Mouse (Mus musculus) midbrain, embryonic 14.5 days (tissue): Measurements from ENCODE around the gene 4930503B20Rik. TPM values are rescaled to one million over a fixed set of nuclear protein-coding genes. Genes with fewer than 3 reads are reported as not detected.

Source experiments
- ATAC-seq: fragments of 200-750 bp; cut with Nextera tagmentation; 2 replicates; pipeline ENCODE4 v1.8.0; 2017; ENCODE audit warnings: moderate number of reproducible peaks, moderate library complexity; ENCODE audit not compliant: low FRiP score, low TSS enrichment
- DNase-seq: peaks from one replicate; pipeline ENCODE4 v3.0.0-alpha.2; 2015
- H3K27ac ChIP-seq: fragments of 300-500 bp; sonication (generic); replicated peaks from 2 replicates; pipeline ENCODE4 v1.5.1; 2014; ENCODE audit warnings: mild to moderate bottlenecking, low read depth, low read length, moderate library complexity
- H3K27me3 ChIP-seq: fragments of 300-500 bp; sonication (generic); 2 replicates; pipeline ENCODE4 v1.6.1; 2014; ENCODE audit warnings: low read length, control low read depth, mixed read lengths; ENCODE audit not compliant: control insufficient read depth, insufficient read depth
- H3K36me3 ChIP-seq: fragments of 300-500 bp; sonication (generic); 2 replicates; pipeline ENCODE4 v1.6.1; 2014; ENCODE audit warnings: low read length, control low read depth; ENCODE audit not compliant: control insufficient read depth, insufficient read depth
- H3K4me1 ChIP-seq: fragments of 300-500 bp; sonication (generic); 2 replicates; pipeline ENCODE4 v1.6.1; 2014; ENCODE audit warnings: mild to moderate bottlenecking, antibody characterized with exemption, low read length, control low read depth; ENCODE audit not compliant: control insufficient read depth, insufficient read depth
- H3K4me2 ChIP-seq: fragments of 300-500 bp; sonication (generic); 2 replicates; pipeline ENCODE4 v1.6.1; 2014; ENCODE audit warnings: mild to moderate bottlenecking, low read length, moderate library complexity
- H3K4me3 ChIP-seq: fragments of 300-500 bp; sonication (generic); replicated peaks from 2 replicates; pipeline ENCODE4 v1.5.1; 2014; ENCODE audit warnings: low read depth, low read length
- H3K9ac ChIP-seq: fragments of 300-500 bp; sonication (generic); replicated peaks from 2 replicates; pipeline ENCODE4 v1.6.1; 2014; ENCODE audit warnings: mild to moderate bottlenecking, low read length, moderate library complexity
- H3K9me3 ChIP-seq: fragments of 300-500 bp; sonication (generic); 2 replicates; pipeline ENCODE4 v1.6.1; 2016; ENCODE audit warnings: low read length, control low read depth, mixed read lengths; ENCODE audit not compliant: control insufficient read depth
- WGBS: fragments of 180-500 bp; shearing (Covaris S2); extraction: QIAGEN DNeasy Blood & Tissue Kit; methylation state at CpG from one replicate; pipeline ENCODE4 v1.1.7; 2014; 5-methylcytosine and 5-hydroxymethylcytosine counted together
- polyA plus RNA-seq: library from polyadenylated mRNA; unstranded; fragments of >200 nt; fragmentation: Nextera tagmentation; extraction: Ambion mirVana; gene quantifications from 2 replicates; pipeline ENCODE4 v1.2.1, GENCODE M21; 2014

Gene 4930503B20Rik
- polyA plus RNA-seq, 1 experiment from 2014 or later: not detected

DNA sequence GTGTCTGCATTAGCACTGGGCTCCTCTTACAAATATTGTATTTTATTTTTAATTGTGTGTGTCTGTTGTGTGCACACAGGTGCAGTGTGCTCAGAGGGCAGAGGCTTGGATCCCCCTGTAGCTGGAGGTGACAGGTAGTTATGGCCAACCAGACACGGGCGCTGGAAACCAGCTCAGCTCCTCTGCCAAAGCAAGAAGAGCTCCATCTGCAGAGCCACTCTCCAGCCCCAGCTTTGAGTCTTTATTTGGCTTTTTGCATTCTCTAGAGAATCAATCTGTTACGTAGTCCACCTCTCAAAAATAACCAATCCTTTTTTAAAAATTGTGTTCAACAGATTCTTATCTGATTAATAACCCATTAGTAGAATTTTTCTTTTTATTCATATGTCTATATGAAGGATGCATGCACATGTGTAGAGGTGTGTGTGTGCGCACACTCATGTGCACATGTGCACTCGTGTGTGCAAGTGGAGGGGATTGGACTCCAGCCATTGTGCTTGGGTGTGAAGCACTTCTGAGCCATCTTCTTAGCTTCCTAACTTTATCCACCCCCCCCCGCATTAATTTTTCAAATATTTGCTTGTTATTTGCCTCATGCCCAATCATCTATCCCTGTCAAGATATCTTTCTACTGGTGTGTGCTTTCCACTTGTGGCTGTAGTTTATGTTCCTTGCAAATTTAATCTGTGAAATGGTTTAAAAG lies 51.8 kb downstream of the 4930503B20Rik start:
- Histone ChIP-seq H3K27ac (no peak overlapping the region), H3K27me3 (no peaks in the 10 kb centered on the region), H3K4me2 (no peak overlapping the region), H3K4me1 (no peaks in the 10 kb centered on the region), H3K4me3 (no peak overlapping the region), H3K9ac (no peak overlapping the region), H3K36me3 (no peaks in the 10 kb centered on the region), H3K9me3 (no peaks in the 10 kb centered on the region)
- no peak for ATAC-seq
- 95% methylated on average over 6 of the region's 6 CpGs for WGBS
- DNase-seq: no peak

DNA sequence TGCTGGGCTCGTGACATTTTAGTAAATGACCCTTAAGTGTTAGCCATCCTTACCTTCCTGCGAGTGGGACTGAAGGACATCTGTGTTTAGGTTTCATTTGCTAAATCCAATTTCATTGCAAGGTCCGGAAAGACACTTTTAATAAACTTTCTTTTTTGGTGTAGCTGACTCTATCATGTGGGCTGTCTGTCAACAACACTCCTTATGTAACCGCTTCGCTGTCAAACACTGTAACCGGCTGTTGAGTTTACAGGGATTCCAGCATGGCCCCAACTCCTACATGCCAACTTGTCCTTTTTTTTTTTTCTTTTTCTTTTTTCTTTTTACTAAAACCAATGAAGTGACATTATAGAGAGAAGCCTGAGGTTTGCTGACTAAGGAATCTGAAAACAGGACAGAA lies 52.7 kb downstream of the 4930503B20Rik start:
- Histone ChIP-seq H3K36me3 (no peaks in the 10 kb centered on the region), H3K4me3 (no peak overlapping the region), H3K4me2 (no peak overlapping the region), H3K4me1 (no peaks in the 10 kb centered on the region), H3K27ac (no peak overlapping the region), H3K9me3 (no peaks in the 10 kb centered on the region), H3K27me3 (no peaks in the 10 kb centered on the region), H3K9ac (no peak overlapping the region)
- ATAC-seq (no peak), DNase-seq (no peak)
- WGBS: 90% methylated on average over 6 of the region's 6 CpGs

- no peaks in the 10 kb centered on the region for H3K36me3 ChIP-seq
- no peak overlapping the region for H3K9ac ChIP-seq
- WGBS: 88% methylated on average over 7 of the region's 7 CpGs
- H3K27ac ChIP-seq: no peak overlapping the region
- H3K9me3 ChIP-seq: no peaks in the 10 kb centered on the region
- no peak for DNase-seq
- no peak overlapping the region for H3K4me3 ChIP-seq
- no peak overlapping the region for H3K4me2 ChIP-seq
- H3K27me3 ChIP-seq: no peaks in the 10 kb centered on the region
- no peak for ATAC-seq
- H3K4me1 ChIP-seq: no peaks in the 10 kb centered on the region
Measured at GRCm38 (mm10) chr3:146596864-146597263, 54.3 kb downstream of the 4930503B20Rik start.

GRCm38 (mm10) chr3:146596387-146596786 lies 54.7 kb downstream of the 4930503B20Rik start:
- no peaks in the 10 kb centered on the region for H3K9me3 ChIP-seq
- 93% methylated on average over 8 of the region's 8 CpGs for WGBS
- DNase-seq (no peak), ATAC-seq (no peak)
- no peak overlapping the region for H3K4me2 ChIP-seq
- no peaks in the 10 kb centered on the region for H3K27me3 ChIP-seq
- H3K27ac ChIP-seq: no peak overlapping the region
- no peak overlapping the region for H3K9ac ChIP-seq
- no peaks in the 10 kb centered on the region for H3K36me3 ChIP-seq
- H3K4me3 ChIP-seq: no peak overlapping the region
- no peaks in the 10 kb centered on the region for H3K4me1 ChIP-seq

DNA sequence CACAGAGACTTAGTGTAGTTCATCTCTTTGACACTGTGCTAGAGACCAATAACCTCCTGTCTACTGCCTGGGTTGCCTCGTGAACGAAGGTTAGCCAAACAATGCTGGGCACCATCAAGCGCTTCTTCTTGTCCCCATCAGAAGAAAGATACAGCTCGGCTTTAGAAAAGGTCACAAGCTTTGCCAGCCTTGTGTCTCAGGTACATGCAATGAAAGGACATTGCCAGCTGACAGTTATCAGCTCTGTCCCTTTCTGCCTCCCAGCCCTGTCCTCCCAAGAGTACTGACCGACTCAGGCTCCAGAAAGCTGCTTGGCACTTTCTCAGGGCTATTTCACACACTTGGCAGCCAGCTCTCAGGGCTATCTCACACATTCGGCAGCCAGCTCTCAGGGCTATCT lies 55.7 kb downstream of the 4930503B20Rik start:
- WGBS: 87% methylated on average over 6 of the region's 6 CpGs

More for the DNA sequence above, 55.7 kb downstream of the 4930503B20Rik start:
- Histone ChIP-seq H3K4me2 (no peak overlapping the region), H3K9ac (no peak overlapping the region), H3K27me3 (no peaks in the 10 kb centered on the region), H3K9me3 (no peaks in the 10 kb centered on the region), H3K4me3 (no peak overlapping the region), H3K36me3 (no peaks in the 10 kb centered on the region), H3K27ac (no peak overlapping the region), H3K4me1 (no peaks in the 10 kb centered on the region)
- ATAC-seq (no peak), DNase-seq (no peak)

Other genes starting within 250 kb of the 4930503B20Rik start
- gene Ssx2ip, start 246.7 kb downstream of the 4930503B20Rik start, polyA plus RNA-seq: 13.1 and 18.9 TPM in 2 replicates
- 3.0 and 3.8 TPM in 2 replicates for gene Ctbs, start 201.5 kb downstream of the 4930503B20Rik start, polyA plus RNA-seq
- gene Spata1, start 151.6 kb downstream of the 4930503B20Rik start, polyA plus RNA-seq: 3.1 and 4.6 TPM in 2 replicates
- 333 and 390 TPM in 2 replicates for gene Gng5, start 151.5 kb downstream of the 4930503B20Rik start, polyA plus RNA-seq
- 46.1 and 49.4 TPM in 2 replicates for gene Rpf1, start 129.9 kb downstream of the 4930503B20Rik start, polyA plus RNA-seq
- not detected in 2 replicates for gene Uox, start 80.9 kb downstream of the 4930503B20Rik start, polyA plus RNA-seq
- gene Dnase2b, start 35.7 kb downstream of the 4930503B20Rik start, polyA plus RNA-seq: not detected in 2 replicates
- gene Samd13, start 34.3 kb upstream of the 4930503B20Rik start, polyA plus RNA-seq: 0.53 TPM in 1 of 2 replicates, not detected in the other
- 143 and 186 TPM in 2 replicates for gene Prkacb, start 161.7 kb upstream of the 4930503B20Rik start, polyA plus RNA-seq
- gene Ttll7, start 201.1 kb upstream of the 4930503B20Rik start, polyA plus RNA-seq: 8.4 and 10.2 TPM in 2 replicates